Mouse (Mus musculus) myocyte (in vitro differentiated cells): ENCODE measurements around the gene Pctp.

Experiments
- MAX ChIP-seq: IDR thresholded peaks from one replicate; pipeline ENCODE4 v1.6.1; 2011; ENCODE audit warnings: low read depth, mild to moderate bottlenecking, control low read depth
- TCF12 ChIP-seq: IDR thresholded peaks from one replicate; pipeline ENCODE4 v1.6.1; 2011; ENCODE audit warnings: mild to moderate bottlenecking, control low read depth; ENCODE audit not compliant: poor library complexity, insufficient read depth, severe bottlenecking

DNA sequence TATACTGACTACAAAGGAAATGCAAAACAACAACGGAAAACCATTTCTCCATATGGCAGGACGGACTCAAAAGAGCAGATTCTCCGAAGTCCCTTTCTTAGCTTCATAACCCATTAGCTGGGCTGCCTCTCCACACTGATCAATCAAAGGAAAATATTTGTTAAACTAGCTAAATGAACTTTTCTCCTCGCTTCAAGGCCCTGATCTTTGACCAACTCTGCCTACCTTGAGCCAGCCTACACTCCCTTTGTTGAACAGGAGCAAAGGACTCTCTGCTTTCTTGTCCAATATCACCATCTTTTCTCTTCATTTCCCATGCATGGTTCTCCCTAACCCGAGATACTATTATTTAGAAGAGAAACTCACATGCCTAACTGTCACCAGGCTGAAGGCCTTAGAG is 7.1 kb downstream of the Pctp start:
- TF ChIP-seq TCF12: no peak
- no peak for TF ChIP-seq MAX
